Mouse (Mus musculus): ENCODE data around the gene Zfp507.

GRCm38 (mm10) chr7:35830119-35830518 is 27.3 kb upstream of the Zfp507 start:
- no peak for TF ChIP-seq CTCF (IDR thresholded peaks at IDR 0.05; ENCODE audit: low read depth)
- no peak for TF ChIP-seq EP300 (IDR thresholded peaks at IDR 0.05; ENCODE audit: low read depth)

Data from heart, postnatal 0 days (tissue).